Mouse (Mus musculus) erythroid progenitor cell, adult 5-6 weeks (primary cell): Measurements from ENCODE around the gene Ss18l2. TPM values are rescaled to one million over a fixed set of nuclear protein-coding genes. Genes with fewer than 3 reads are reported as not detected.
A peak's percentile ranks its signal among the peaks of the same experiment; 100 is the strongest.

Experiments used
- ATAC-seq: replicated peaks from 2 replicates; pipeline ENCODE4 v1.8.0; 2016; ENCODE audit warnings: moderate number of reproducible peaks, mild to moderate bottlenecking, moderate TSS enrichment, inconsistent platforms; ENCODE audit not compliant: poor library complexity, low FRiP score, severe bottlenecking
- total RNA-seq, 2 experiments: library from RNA; stranded (forward) in 1 of 2; stranded (reverse) in 1 of 2; fragments of 150-400 nt in 1 of 2; fragments of 186-747, 209-891 nt in 1 of 2; gene quantifications; 2 replicates each; pipeline versions ENCODE4 v1.2.3 to v1.2.4; 2015 to 2017; ENCODE audit warnings: low replicate concordance in 2 of 2

Gene Ss18l2
- total RNA-seq, 2 experiments from 2014 or later = 8.8 to 52.3 TPM

- ATAC-seq = peak; percentile 73
Measured at GRCm38 (mm10) chr9:121697150-121698049, 12.7 kb upstream of the Ss18l2 start.

- no peak for ATAC-seq
Measured at GRCm38 (mm10) chr9:121704261-121704645, 5.9 kb upstream of the Ss18l2 start.

- peak; percentile 84 for ATAC-seq
Measured at GRCm38 (mm10) chr9:121704646-121705625, 5.2 kb upstream of the Ss18l2 start, which contains the start of gene Sec22c. Sec22c (minus strand) TSS chr9:121705490.

- no peak for ATAC-seq
Measured at GRCm38 (mm10) chr9:121706029-121706675, 4.0 kb upstream of the Ss18l2 start.

- ATAC-seq = no peak
Measured at GRCm38 (mm10) chr9:121707801-121708200, 2.3 kb upstream of the Ss18l2 start.

- no peak for ATAC-seq
Measured at GRCm38 (mm10) chr9:121708506-121709486, 1.3 kb upstream of the Ss18l2 start.

- peak; percentile 75 for ATAC-seq
Measured at GRCm38 (mm10) chr9:121710584-121710975, 451 bp downstream of the Ss18l2 start.

GRCm38 (mm10) chr9:121717048-121717447 is 6.9 kb downstream of the Ss18l2 start:
- ATAC-seq = no peak

GRCm38 (mm10) chr9:121718070-121718705 is 8.1 kb downstream of the Ss18l2 start:
- ATAC-seq = peak; percentile 6; the same call in 1 of the 2 replicates

- peak; percentile 95 for ATAC-seq
Measured at GRCm38 (mm10) chr9:121718792-121719318, 8.7 kb downstream of the Ss18l2 start, which contains the start of gene Nktr. Nktr (plus strand) TSS chr9:121719169.

GRCm38 (mm10) chr9:121719347-121720331 is 9.5 kb downstream of the Ss18l2 start:
- ATAC-seq = peak; percentile 48

- no peak for ATAC-seq
Measured at GRCm38 (mm10) chr9:121740490-121740889, 30.4 kb downstream of the Ss18l2 start.

- no peak for ATAC-seq
Measured at GRCm38 (mm10) chr9:121741168-121741567, 31.0 kb downstream of the Ss18l2 start.

- ATAC-seq = no peak
Measured at GRCm38 (mm10) chr9:121744051-121744450, 33.9 kb downstream of the Ss18l2 start.

- ATAC-seq = no peak
Measured at GRCm38 (mm10) chr9:121752774-121753173, 42.6 kb downstream of the Ss18l2 start.

- no peak for ATAC-seq
Measured at GRCm38 (mm10) chr9:121754624-121755023, 44.5 kb downstream of the Ss18l2 start.

GRCm38 (mm10) chr9:121756785-121757184 is 46.7 kb downstream of the Ss18l2 start:
- ATAC-seq = no peak
